Mouse (Mus musculus) testis, postnatal 10 days (tissue): ENCODE results near the gene Fntb.
"Not testable (repeated sequence)": the region's sequence is repeated elsewhere in the genome, so short reads cannot be mapped to it uniquely, and the experiment has no call there.

Source experiments
- DNase-seq: peaks from one replicate; pipeline ENCODE4 v3.0.0; 2021; ENCODE audit warnings: low spot score

The Fntb gene

GRCm38 (mm10) chr12:76765354-76765851 lies at the start of gene Fntb, which contains the start of gene Churc1:
Gene Fntb, plus strand, starts transcription at chr12:76765589.
Gene Churc1, plus strand, starts transcription at chr12:76765538.
- DNase-seq = peak; percentile 95

GRCm38 (mm10) chr12:76718384-76718783 lies 47.0 kb upstream of the Fntb start:
- DNase-seq = no peak

GRCm38 (mm10) chr12:76720572-76720971 lies 44.8 kb upstream of the Fntb start:
- no peak for DNase-seq

- DNase-seq = no peak
These were observed 43.4 kb upstream of the Fntb start for GRCm38 (mm10) chr12:76722026-76722425.

GRCm38 (mm10) chr12:76727955-76728354 lies 37.4 kb upstream of the Fntb start:
- DNase-seq = no peak

- DNase-seq = no peak
These were observed 14.4 kb upstream of the Fntb start for GRCm38 (mm10) chr12:76750866-76751459.

GRCm38 (mm10) chr12:76752652-76753318 lies 12.6 kb upstream of the Fntb start:
- DNase-seq = peak; percentile 46

GRCm38 (mm10) chr12:76765901-76766630 lies 677 bp downstream of the Fntb start:
- DNase-seq = no peak

- DNase-seq = no peak
These were observed 5.6 kb downstream of the Fntb start for GRCm38 (mm10) chr12:76770841-76771500.

- no peak for DNase-seq
These were observed 6.2 kb downstream of the Fntb start for GRCm38 (mm10) chr12:76771540-76771939.

- no peak for DNase-seq
These were observed 9.3 kb downstream of the Fntb start for GRCm38 (mm10) chr12:76774652-76775051.

- DNase-seq = no peak
These were observed 9.7 kb downstream of the Fntb start for GRCm38 (mm10) chr12:76775132-76775531.

GRCm38 (mm10) chr12:76776898-76777297 lies 11.5 kb downstream of the Fntb start:
- no peak for DNase-seq

GRCm38 (mm10) chr12:76777845-76778244 lies 12.5 kb downstream of the Fntb start:
- DNase-seq = no peak

GRCm38 (mm10) chr12:76778305-76779083 lies 13.1 kb downstream of the Fntb start:
- DNase-seq = no peak

- no peak for DNase-seq
These were observed 14.6 kb downstream of the Fntb start for GRCm38 (mm10) chr12:76779951-76780350.

- no peak for DNase-seq
These were observed 15.5 kb downstream of the Fntb start for GRCm38 (mm10) chr12:76780639-76781468.

- DNase-seq = no peak
These were observed 18.7 kb downstream of the Fntb start for GRCm38 (mm10) chr12:76784056-76784619.

GRCm38 (mm10) chr12:76790446-76791084 lies 25.2 kb downstream of the Fntb start:
- DNase-seq = no peak

GRCm38 (mm10) chr12:76792540-76792939 lies 27.2 kb downstream of the Fntb start:
- not testable (repeated sequence) for DNase-seq
